Mouse (Mus musculus): ENCODE measurements around the gene Zfp423. TPM values are rescaled to one million over a fixed set of nuclear protein-coding genes. Genes with fewer than 3 reads are reported as not detected.

Gene Zfp423
- polyA plus RNA-seq, 1 experiment from 2014 or later: 63.0 TPM

- peak overlapping the region; percentile 64 for H3K27ac ChIP-seq (replicated peaks; ENCODE audit: low read depth, low read length)
- under 1% methylated on average over 20 of the region's 20 CpGs for WGBS
- ATAC-seq (ENCODE audit: low FRiP score, low TSS enrichment) (peak; percentile 79), DNase-seq (peak; percentile 79)
- H3K4me2 ChIP-seq (ENCODE audit: low read length): peak overlapping the region; percentile 49
- no peaks in the 10 kb centered on the region for H3K27me3 ChIP-seq (ENCODE audit: control insufficient read depth, insufficient read depth, low read length)
- H3K4me1 ChIP-seq (ENCODE audit: control insufficient read depth, insufficient read depth, low read length): peaks cover 51% of the 10 kb centered on the region
- no peak overlapping the region for H3K4me3 ChIP-seq (replicated peaks; ENCODE audit: low read depth, low read length)
- H3K9ac ChIP-seq (replicated peaks; ENCODE audit: low read length): peak overlapping the region; percentile 27; the same call in 1 of the 2 replicates
- no peaks in the 10 kb centered on the region for H3K9me3 ChIP-seq (ENCODE audit: control insufficient read depth, low read length)
- no peaks in the 10 kb centered on the region for H3K36me3 ChIP-seq (ENCODE audit: control insufficient read depth, insufficient read depth, low read length)
Observed at GRCm38 (mm10) chr8:87938351-87939232, 20.8 kb downstream of the Zfp423 start.

GRCm38 (mm10) chr8:87937211-87937610 lies 22.2 kb downstream of the Zfp423 start:
- WGBS: 53% methylated on average over 3 of the region's 3 CpGs
- Histone ChIP-seq H3K27me3 (ENCODE audit: control insufficient read depth, insufficient read depth, low read length) (no peaks in the 10 kb centered on the region), H3K9ac (replicated peaks; ENCODE audit: low read length) (no peak overlapping the region), H3K36me3 (ENCODE audit: control insufficient read depth, insufficient read depth, low read length) (no peaks in the 10 kb centered on the region), H3K4me2 (ENCODE audit: low read length) (no peak overlapping the region), H3K9me3 (ENCODE audit: control insufficient read depth, low read length) (no peaks in the 10 kb centered on the region), H3K27ac (replicated peaks; ENCODE audit: low read depth, low read length) (0 out of 2 replicates have a peak overlapping the region, but pooled peaks have one; percentile 5), H3K4me3 (replicated peaks; ENCODE audit: low read depth, low read length) (no peak overlapping the region), H3K4me1 (ENCODE audit: control insufficient read depth, insufficient read depth, low read length) (peaks cover 60% of the 10 kb centered on the region)
- ATAC-seq (ENCODE audit: low FRiP score, low TSS enrichment) (no peak), DNase-seq (no peak)

- no peak for DNase-seq
- Histone ChIP-seq H3K9ac (replicated peaks; ENCODE audit: low read length) (no peak overlapping the region), H3K9me3 (ENCODE audit: control insufficient read depth, low read length) (no peaks in the 10 kb centered on the region), H3K27me3 (ENCODE audit: control insufficient read depth, insufficient read depth, low read length) (no peaks in the 10 kb centered on the region), H3K27ac (replicated peaks; ENCODE audit: low read depth, low read length) (no peak overlapping the region), H3K4me1 (ENCODE audit: control insufficient read depth, insufficient read depth, low read length) (peaks cover 53% of the 10 kb centered on the region), H3K36me3 (ENCODE audit: control insufficient read depth, insufficient read depth, low read length) (no peaks in the 10 kb centered on the region), H3K4me3 (replicated peaks; ENCODE audit: low read depth, low read length) (no peak overlapping the region), H3K4me2 (ENCODE audit: low read length) (no peak overlapping the region)
- no peak for ATAC-seq (ENCODE audit: low FRiP score, low TSS enrichment)
- WGBS: 92% methylated on average over 6 of the region's 6 CpGs
Observed at GRCm38 (mm10) chr8:87935088-87935680, 24.2 kb downstream of the Zfp423 start.

DNA sequence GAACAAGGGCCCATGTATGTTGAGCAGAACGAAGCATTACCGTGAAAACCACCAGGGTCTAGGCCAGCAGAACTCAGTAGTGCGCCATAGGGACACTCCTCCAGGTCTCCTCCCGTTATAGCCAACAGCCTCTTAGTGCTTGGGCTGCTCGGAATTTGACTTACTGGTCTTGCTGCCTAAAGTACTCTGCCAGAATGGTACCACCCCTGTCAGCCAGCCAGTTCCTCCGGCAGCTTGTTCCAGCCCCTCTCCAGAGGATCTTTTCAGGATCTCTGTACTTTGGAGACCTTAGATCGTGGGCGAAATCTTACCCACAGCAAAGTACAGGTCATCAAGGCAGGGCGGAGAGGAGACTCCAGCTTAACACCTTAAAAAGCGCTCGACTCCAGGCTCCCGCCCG lies 25.2 kb downstream of the Zfp423 start:
- Histone ChIP-seq H3K9me3 (ENCODE audit: control insufficient read depth, low read length) (no peaks in the 10 kb centered on the region), H3K4me3 (replicated peaks; ENCODE audit: low read depth, low read length) (no peak overlapping the region), H3K9ac (replicated peaks; ENCODE audit: low read length) (no peak overlapping the region), H3K4me1 (ENCODE audit: control insufficient read depth, insufficient read depth, low read length) (peaks cover 43% of the 10 kb centered on the region), H3K27me3 (ENCODE audit: control insufficient read depth, insufficient read depth, low read length) (no peaks in the 10 kb centered on the region), H3K27ac (replicated peaks; ENCODE audit: low read depth, low read length) (no peak overlapping the region), H3K36me3 (ENCODE audit: control insufficient read depth, insufficient read depth, low read length) (no peaks in the 10 kb centered on the region), H3K4me2 (ENCODE audit: low read length) (no peak overlapping the region)
- WGBS: 68% methylated on average over 13 of the region's 13 CpGs
- ATAC-seq (ENCODE audit: low FRiP score, low TSS enrichment) (no peak), DNase-seq (no peak)

DNA sequence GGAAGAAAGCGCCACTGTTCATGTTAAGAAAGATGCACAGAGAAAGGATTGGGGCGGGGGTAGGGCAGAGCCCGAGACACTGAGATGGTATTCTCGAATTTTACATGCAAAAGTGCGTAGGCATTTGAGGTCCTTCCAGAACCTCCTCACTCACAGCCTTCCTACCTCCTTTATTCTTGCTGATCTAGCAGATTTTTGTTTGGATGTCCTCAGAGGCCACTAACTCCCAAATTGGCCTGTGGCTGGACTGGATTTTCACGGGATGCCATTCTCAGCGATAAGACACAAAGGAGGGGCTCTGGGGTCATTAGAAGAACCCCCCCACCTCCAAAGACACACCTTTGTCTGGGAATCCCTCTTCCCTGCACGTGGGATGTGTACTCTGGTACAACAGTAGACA lies 25.6 kb downstream of the Zfp423 start:
- H3K9me3 ChIP-seq (ENCODE audit: control insufficient read depth, low read length): no peaks in the 10 kb centered on the region
- ATAC-seq (ENCODE audit: low FRiP score, low TSS enrichment) (no peak), DNase-seq (no peak)
- H3K4me2 ChIP-seq (ENCODE audit: low read length): no peak overlapping the region
- H3K36me3 ChIP-seq (ENCODE audit: control insufficient read depth, insufficient read depth, low read length): no peaks in the 10 kb centered on the region
- H3K4me1 ChIP-seq (ENCODE audit: control insufficient read depth, insufficient read depth, low read length): peaks cover 39% of the 10 kb centered on the region
- H3K27me3 ChIP-seq (ENCODE audit: control insufficient read depth, insufficient read depth, low read length): no peaks in the 10 kb centered on the region
- WGBS: 54% methylated on average over 8 of the region's 8 CpGs
- H3K9ac ChIP-seq (replicated peaks; ENCODE audit: low read length): no peak overlapping the region
- no peak overlapping the region for H3K27ac ChIP-seq (replicated peaks; ENCODE audit: low read depth, low read length)
- no peak overlapping the region for H3K4me3 ChIP-seq (replicated peaks; ENCODE audit: low read depth, low read length)

DNA sequence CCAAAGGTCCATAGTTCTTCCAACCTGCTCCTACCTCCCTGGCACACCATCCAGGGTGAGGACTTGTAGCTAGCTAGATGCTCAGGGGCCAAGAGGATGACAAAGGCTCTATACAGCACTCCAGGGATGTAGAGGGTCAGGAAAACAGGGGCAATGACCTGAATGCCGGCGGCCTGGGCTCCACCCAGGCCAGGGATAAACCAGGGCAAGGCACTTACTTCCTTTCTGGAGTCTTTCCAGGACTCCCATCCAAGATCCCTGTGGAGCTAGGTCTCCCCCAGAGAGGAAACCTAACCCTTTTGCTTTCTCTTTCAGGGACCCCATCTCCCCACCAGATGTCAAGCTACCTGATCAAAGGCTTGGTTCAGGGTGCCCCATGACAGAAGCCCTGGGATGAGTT lies 30.5 kb downstream of the Zfp423 start:
- DNase-seq (no peak), ATAC-seq (ENCODE audit: low FRiP score, low TSS enrichment) (no peak)
- Histone ChIP-seq H3K9me3 (ENCODE audit: control insufficient read depth, low read length) (no peaks in the 10 kb centered on the region), H3K4me3 (replicated peaks; ENCODE audit: low read depth, low read length) (no peak overlapping the region), H3K36me3 (ENCODE audit: control insufficient read depth, insufficient read depth, low read length) (no peaks in the 10 kb centered on the region), H3K27me3 (ENCODE audit: control insufficient read depth, insufficient read depth, low read length) (no peaks in the 10 kb centered on the region), H3K4me1 (ENCODE audit: control insufficient read depth, insufficient read depth, low read length) (peaks cover 27% of the 10 kb centered on the region), H3K9ac (replicated peaks; ENCODE audit: low read length) (no peak overlapping the region), H3K27ac (replicated peaks; ENCODE audit: low read depth, low read length) (no peak overlapping the region), H3K4me2 (ENCODE audit: low read length) (no peak overlapping the region)
- 25% methylated on average over 2 of the region's 2 CpGs for WGBS

DNA sequence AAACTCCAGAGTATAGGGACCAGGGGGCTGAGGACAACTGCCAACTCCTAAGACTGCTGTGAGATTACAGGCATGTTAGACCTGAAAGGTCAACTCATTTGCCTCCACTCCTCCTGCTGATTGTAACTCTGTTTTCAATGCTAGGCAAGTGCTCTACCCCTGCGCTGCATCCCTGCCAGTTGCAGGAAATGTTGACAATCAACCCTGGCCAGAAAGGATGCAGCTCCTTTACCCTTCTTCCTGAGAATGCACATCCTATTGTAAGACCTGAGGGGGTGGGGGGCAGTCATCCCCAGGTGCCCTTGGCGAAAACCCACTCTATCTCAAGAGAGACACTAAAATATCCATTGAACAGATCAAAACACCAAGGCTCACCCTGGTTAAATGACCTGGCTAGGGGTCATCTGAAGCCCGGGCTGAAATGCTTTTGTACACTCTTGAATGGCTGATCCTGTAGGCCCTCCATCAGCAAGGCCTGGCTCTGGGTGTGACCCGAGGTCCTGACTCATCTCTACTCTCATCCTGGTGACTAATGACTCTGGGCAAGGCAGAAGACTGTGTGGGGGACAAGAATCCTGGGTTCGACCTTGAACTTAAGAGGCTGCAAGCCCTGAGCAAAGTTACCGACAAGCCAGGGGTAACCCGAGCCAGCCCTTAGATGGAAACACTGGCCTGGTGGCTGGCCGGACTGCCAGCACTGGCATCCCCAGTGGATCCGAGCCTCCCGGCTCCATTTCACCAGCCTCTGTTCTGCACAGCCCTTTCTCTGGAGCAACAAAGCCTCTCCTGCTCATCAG lies 32.2 kb downstream of the Zfp423 start:
- Histone ChIP-seq H3K4me1 (ENCODE audit: control insufficient read depth, insufficient read depth, low read length) (peaks cover 11% of the 10 kb centered on the region; the same call in 1 of the 2 replicates), H3K27ac (replicated peaks; ENCODE audit: low read depth, low read length) (no peak overlapping the region), H3K9me3 (ENCODE audit: control insufficient read depth, low read length) (no peaks in the 10 kb centered on the region), H3K36me3 (ENCODE audit: control insufficient read depth, insufficient read depth, low read length) (no peaks in the 10 kb centered on the region), H3K4me2 (ENCODE audit: low read length) (no peak overlapping the region), H3K4me3 (replicated peaks; ENCODE audit: low read depth, low read length) (no peak overlapping the region), H3K27me3 (ENCODE audit: control insufficient read depth, insufficient read depth, low read length) (no peaks in the 10 kb centered on the region), H3K9ac (replicated peaks; ENCODE audit: low read length) (no peak overlapping the region)
- DNase-seq (no peak), ATAC-seq (ENCODE audit: low FRiP score, low TSS enrichment) (no peak)
- 69% methylated on average over 10 of the region's 10 CpGs for WGBS

GRCm38 (mm10) chr8:87926098-87926890 lies 33.1 kb downstream of the Zfp423 start:
- Histone ChIP-seq H3K27ac (replicated peaks; ENCODE audit: low read depth, low read length) (0 out of 2 replicates have a peak overlapping the region, but pooled peaks have one; percentile 32), H3K4me3 (replicated peaks; ENCODE audit: low read depth, low read length) (no peak overlapping the region), H3K4me2 (ENCODE audit: low read length) (no peak overlapping the region), H3K36me3 (ENCODE audit: control insufficient read depth, insufficient read depth, low read length) (no peaks in the 10 kb centered on the region), H3K27me3 (ENCODE audit: control insufficient read depth, insufficient read depth, low read length) (no peaks in the 10 kb centered on the region), H3K9ac (replicated peaks; ENCODE audit: low read length) (no peak overlapping the region), H3K9me3 (ENCODE audit: control insufficient read depth, low read length) (no peaks in the 10 kb centered on the region), H3K4me1 (ENCODE audit: control insufficient read depth, insufficient read depth, low read length) (0 out of 2 replicates have a peak, but pooled peaks cover 8% of the 10 kb centered on the region)
- 75% methylated on average over 7 of the region's 7 CpGs for WGBS
- ATAC-seq (ENCODE audit: low FRiP score, low TSS enrichment) (no peak), DNase-seq (no peak)

All from midbrain, embryonic 14.5 days (tissue).